Mouse (Mus musculus): Measurements from ENCODE around the gene Synrg. TPM values are rescaled to one million over a fixed set of nuclear protein-coding genes. Genes with fewer than 3 reads are reported as not detected.

Synrg gene
- polyA plus RNA-seq, 1 experiment from 2014 or later, result 34.3 TPM

- Histone ChIP-seq H3K27ac (replicated peaks) (no peak overlapping the region), H3K9ac (replicated peaks) (no peak overlapping the region), H3K27me3 (no peaks in the 10 kb centered on the region), H3K36me3 (peaks cover 34% of the 10 kb centered on the region), H3K4me3 (no peak overlapping the region), H3K9me3 (no peaks in the 10 kb centered on the region), H3K4me2 (replicated peaks) (no peak overlapping the region), H3K4me1 (peaks cover 27% of the 10 kb centered on the region)
- ATAC-seq (replicated peaks), result no peak
- 91% methylated on average over 7 of the region's 7 CpGs for WGBS
Measured at GRCm38 (mm10) chr11:84016810-84017508, 52.7 kb downstream of the Synrg start.

- Histone ChIP-seq H3K9me3 (no peaks in the 10 kb centered on the region), H3K4me3 (no peak overlapping the region), H3K36me3 (peaks cover 80% of the 10 kb centered on the region), H3K4me1 (peaks cover 12% of the 10 kb centered on the region), H3K4me2 (replicated peaks) (no peak overlapping the region), H3K9ac (replicated peaks) (no peak overlapping the region), H3K27ac (replicated peaks) (peak overlapping the region; percentile 70; the same call in 1 of the 2 replicates), H3K27me3 (no peaks in the 10 kb centered on the region)
- 96% methylated on average over 5 of the region's 5 CpGs for WGBS
- no peak for ATAC-seq (replicated peaks)
Measured at GRCm38 (mm10) chr11:84027231-84027630, 63.0 kb downstream of the Synrg start.

GRCm38 (mm10) chr11:84028271-84029028 lies 64.2 kb downstream of the Synrg start:
- Histone ChIP-seq H3K27me3 (no peaks in the 10 kb centered on the region), H3K9me3 (no peaks in the 10 kb centered on the region), H3K4me3 (no peak overlapping the region), H3K27ac (replicated peaks) (peak overlapping the region; percentile 70), H3K4me1 (peaks cover 12% of the 10 kb centered on the region), H3K4me2 (replicated peaks) (no peak overlapping the region), H3K9ac (replicated peaks) (no peak overlapping the region), H3K36me3 (peaks cover 80% of the 10 kb centered on the region)
- ATAC-seq (replicated peaks), result no peak
- WGBS, result 75% methylated on average over 9 of the region's 9 CpGs

- Histone ChIP-seq H3K4me1 (peaks cover 12% of the 10 kb centered on the region), H3K36me3 (peaks cover 58% of the 10 kb centered on the region), H3K27ac (replicated peaks) (no peak overlapping the region), H3K9ac (replicated peaks) (no peak overlapping the region), H3K9me3 (no peaks in the 10 kb centered on the region), H3K4me3 (no peak overlapping the region), H3K27me3 (no peaks in the 10 kb centered on the region), H3K4me2 (replicated peaks) (no peak overlapping the region)
- no peak for ATAC-seq (replicated peaks)
- 55% methylated on average over 9 of the region's 9 CpGs for WGBS
Measured at GRCm38 (mm10) chr11:84031971-84032370, 67.7 kb downstream of the Synrg start.

GRCm38 (mm10) chr11:84032559-84032958 lies 68.3 kb downstream of the Synrg start:
- no peaks in the 10 kb centered on the region for H3K27me3 ChIP-seq
- H3K36me3 ChIP-seq, result peaks cover 52% of the 10 kb centered on the region
- WGBS, result 92% methylated on average over 5 of the region's 5 CpGs
- H3K4me1 ChIP-seq, result peaks cover 12% of the 10 kb centered on the region
- no peak for ATAC-seq (replicated peaks)
- no peak overlapping the region for H3K9ac ChIP-seq (replicated peaks)
- no peak overlapping the region for H3K27ac ChIP-seq (replicated peaks)
- no peak overlapping the region for H3K4me3 ChIP-seq
- no peaks in the 10 kb centered on the region for H3K9me3 ChIP-seq
- H3K4me2 ChIP-seq (replicated peaks), result no peak overlapping the region

- H3K27ac ChIP-seq (replicated peaks), result no peak overlapping the region
- no peak overlapping the region for H3K4me3 ChIP-seq
- peaks cover 47% of the 10 kb centered on the region for H3K36me3 ChIP-seq
- H3K4me1 ChIP-seq, result peaks cover 3% of the 10 kb centered on the region; the same call in 1 of the 2 replicates
- no peak overlapping the region for H3K4me2 ChIP-seq (replicated peaks)
- H3K27me3 ChIP-seq, result no peaks in the 10 kb centered on the region
- no peak overlapping the region for H3K9ac ChIP-seq (replicated peaks)
- no peaks in the 10 kb centered on the region for H3K9me3 ChIP-seq
- WGBS, result 93% methylated on average over 5 of the region's 5 CpGs
- ATAC-seq (replicated peaks), result no peak
Measured at GRCm38 (mm10) chr11:84033671-84034070, 69.4 kb downstream of the Synrg start.

GRCm38 (mm10) chr11:84040621-84041020 lies 76.4 kb downstream of the Synrg start:
- ATAC-seq (replicated peaks), result no peak
- Histone ChIP-seq H3K9ac (replicated peaks) (no peak overlapping the region), H3K4me1 (peaks cover 29% of the 10 kb centered on the region), H3K27ac (replicated peaks) (no peak overlapping the region), H3K4me3 (no peak overlapping the region), H3K27me3 (no peaks in the 10 kb centered on the region), H3K36me3 (peaks cover 25% of the 10 kb centered on the region), H3K9me3 (no peaks in the 10 kb centered on the region), H3K4me2 (replicated peaks) (no peak overlapping the region)
- WGBS, result 51% methylated on average over 6 of the region's 6 CpGs

GRCm38 (mm10) chr11:84042808-84043762 lies 78.9 kb downstream of the Synrg start:
- Histone ChIP-seq H3K27ac (replicated peaks) (peak overlapping the region; percentile 86), H3K4me2 (replicated peaks) (peak overlapping the region; percentile 12; the same call in 1 of the 2 replicates), H3K27me3 (no peaks in the 10 kb centered on the region), H3K9me3 (no peaks in the 10 kb centered on the region), H3K4me3 (no peak overlapping the region), H3K9ac (replicated peaks) (no peak overlapping the region), H3K4me1 (peaks cover 38% of the 10 kb centered on the region), H3K36me3 (peaks cover 17% of the 10 kb centered on the region)
- WGBS, result 7% methylated on average over 14 of the region's 14 CpGs
- ATAC-seq (replicated peaks), result peak; percentile 90

- H3K27ac ChIP-seq (replicated peaks), result 0 out of 2 replicates have a peak overlapping the region, but pooled peaks have one; percentile 86
- no peak overlapping the region for H3K9ac ChIP-seq (replicated peaks)
- no peaks in the 10 kb centered on the region for H3K27me3 ChIP-seq
- no peak overlapping the region for H3K4me3 ChIP-seq
- H3K4me2 ChIP-seq (replicated peaks), result no peak overlapping the region
- peaks cover 47% of the 10 kb centered on the region for H3K4me1 ChIP-seq
- WGBS, result 33% methylated on average over 1 of the region's 1 CpGs
- H3K36me3 ChIP-seq, result peaks cover 8% of the 10 kb centered on the region
- no peak for ATAC-seq (replicated peaks)
- H3K9me3 ChIP-seq, result no peaks in the 10 kb centered on the region
Measured at GRCm38 (mm10) chr11:84044988-84045387, 80.8 kb downstream of the Synrg start.

GRCm38 (mm10) chr11:84047270-84047669 lies 83.0 kb downstream of the Synrg start:
- no peaks in the 10 kb centered on the region for H3K9me3 ChIP-seq
- no peak for ATAC-seq (replicated peaks)
- no peak overlapping the region for H3K9ac ChIP-seq (replicated peaks)
- no peaks in the 10 kb centered on the region for H3K27me3 ChIP-seq
- no peaks in the 10 kb centered on the region for H3K36me3 ChIP-seq
- H3K4me3 ChIP-seq, result no peak overlapping the region
- 50% methylated on average over 4 of the region's 4 CpGs for WGBS
- peaks cover 44% of the 10 kb centered on the region for H3K4me1 ChIP-seq
- 0 out of 2 replicates have a peak overlapping the region, but pooled peaks have one; percentile 19 for H3K27ac ChIP-seq (replicated peaks)
- no peak overlapping the region for H3K4me2 ChIP-seq (replicated peaks)

- Histone ChIP-seq H3K4me2 (replicated peaks) (no peak overlapping the region), H3K27ac (replicated peaks) (peak overlapping the region; percentile 63), H3K9me3 (no peaks in the 10 kb centered on the region), H3K36me3 (no peaks in the 10 kb centered on the region), H3K27me3 (no peaks in the 10 kb centered on the region), H3K4me1 (peaks cover 44% of the 10 kb centered on the region), H3K4me3 (no peak overlapping the region), H3K9ac (replicated peaks) (no peak overlapping the region)
- ATAC-seq (replicated peaks), result peak; percentile 46
- WGBS, result 54% methylated on average over 10 of the region's 10 CpGs
Measured at GRCm38 (mm10) chr11:84048411-84048810, 84.2 kb downstream of the Synrg start.
